22 mouse cellular contexts compared by ENCODE assay signal in the genomic region with DNA sequence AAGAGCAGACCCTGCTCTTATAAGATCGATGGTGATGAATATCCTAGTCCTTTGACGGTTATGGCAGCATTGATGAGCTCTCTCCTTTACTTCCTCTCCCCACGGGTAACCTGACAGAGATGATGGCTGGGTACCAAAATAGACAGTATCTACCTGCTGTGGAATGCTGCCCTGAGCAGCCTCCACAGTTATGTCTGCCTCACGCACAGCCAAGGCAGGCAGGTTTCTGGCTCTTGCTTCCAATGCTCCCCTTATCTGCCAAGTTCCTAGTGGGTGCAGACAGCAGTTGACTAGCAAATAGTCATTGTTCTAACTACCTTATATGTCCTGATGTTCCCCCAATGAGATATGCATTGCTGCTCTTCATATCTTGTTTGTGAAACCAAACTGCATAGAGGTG.
"Had no signal": no experiment of that assay in that cellular context is flagged by ENCODE, and none has a peak within 500 bp of the region (broad histone marks: within the 10 kb centered on the region; RNA-seq: fewer than 3 reads in every experiment).

No protein-coding gene starts in this region.

- DNase-seq: kidney, postnatal 14 days; kidney, postnatal 4 days; left cerebral cortex, postnatal 4 days; liver; lung, adult 18-20 months; lung, postnatal 10 days; lung, postnatal 36 days; retina, postnatal 1 day; right cerebral cortex, postnatal 25 days; spleen, adult 18-20 months; thymus, adult 18-20 months; thymus, postnatal 36 days had no signal

- H3K27ac ChIP-seq: limb, embryonic 13.5 days; liver, embryonic 12.5 days; liver, embryonic 15.5 days; lung, embryonic 15.5 days; midbrain, embryonic 10.5 days; midbrain, embryonic 13.5 days; neural tube, embryonic 13.5 days had no signal

- ATAC-seq: liver, embryonic 12.5 days; midbrain, embryonic 13.5 days; midbrain, embryonic 16.5 days had no signal

- H3K36me3 ChIP-seq: liver, embryonic 15.5 days had no signal

- H3K9ac ChIP-seq: limb, embryonic 13.5 days; liver, embryonic 12.5 days; liver, embryonic 15.5 days; lung, embryonic 15.5 days; midbrain, embryonic 13.5 days; neural tube, embryonic 13.5 days had no signal

- H3K27me3 ChIP-seq: limb, embryonic 13.5 days; liver, embryonic 12.5 days; liver, embryonic 15.5 days; lung, embryonic 15.5 days; midbrain, embryonic 13.5 days; neural tube, embryonic 13.5 days had no signal

- H3K4me3 ChIP-seq: limb, embryonic 13.5 days; liver, embryonic 12.5 days; liver, embryonic 15.5 days; lung, embryonic 15.5 days; megakaryocyte, embryonic 14.5 days; midbrain, embryonic 10.5 days; midbrain, embryonic 13.5 days; myocyte; neural tube, embryonic 13.5 days had no signal

- H3K4me1 ChIP-seq: limb, embryonic 13.5 days; liver, embryonic 12.5 days; liver, embryonic 15.5 days; lung, embryonic 15.5 days; midbrain, embryonic 13.5 days; neural tube, embryonic 13.5 days had no signal

- H3K9me3 ChIP-seq: limb, embryonic 13.5 days; liver, embryonic 12.5 days; liver, embryonic 15.5 days; lung, embryonic 15.5 days; megakaryocyte, embryonic 14.5 days; midbrain, embryonic 10.5 days; midbrain, embryonic 13.5 days; neural tube, embryonic 13.5 days had no signal

- H3K4me2 ChIP-seq: limb, embryonic 13.5 days; liver, embryonic 12.5 days; liver, embryonic 15.5 days; lung, embryonic 15.5 days; midbrain, embryonic 13.5 days; neural tube, embryonic 13.5 days had no signal
